Mouse (Mus musculus): ENCODE measurements around the gene Cldn34c2.
"Not testable (repeated sequence)": the region's sequence is repeated elsewhere in the genome, so short reads cannot be mapped to it uniquely, and the experiment has no call there.

Cldn34c2 gene

DNA sequence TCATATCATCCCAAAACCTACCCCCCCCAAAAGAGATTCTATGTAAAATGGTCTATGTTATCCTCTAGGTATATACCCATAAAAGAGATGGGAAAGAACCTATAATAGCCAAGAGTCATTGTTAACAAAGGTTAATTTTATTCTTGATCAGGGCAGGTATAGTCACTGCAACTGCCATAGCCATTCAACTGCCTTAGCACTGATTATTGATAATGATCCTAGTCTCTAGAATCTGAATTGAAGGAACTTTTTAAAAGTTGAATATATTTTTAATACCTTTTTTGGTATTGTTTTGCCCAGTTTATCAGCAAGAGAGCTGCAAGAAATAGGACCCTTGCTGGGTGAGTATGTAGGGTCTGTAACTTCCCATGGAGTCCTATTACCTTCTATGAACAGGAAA lies at the start of gene Cldn34c2:
Gene Cldn34c2, plus strand, starts transcription at position 301 of the 400 bp plus-strand sequence.
- not testable (repeated sequence) for DNase-seq (ENCODE audit: low spot score)

- not testable (repeated sequence) for DNase-seq (ENCODE audit: low spot score)
These were observed 30.1 kb upstream of the Cldn34c2 start for GRCm38 (mm10) chrX:123551378-123551777.

DNA sequence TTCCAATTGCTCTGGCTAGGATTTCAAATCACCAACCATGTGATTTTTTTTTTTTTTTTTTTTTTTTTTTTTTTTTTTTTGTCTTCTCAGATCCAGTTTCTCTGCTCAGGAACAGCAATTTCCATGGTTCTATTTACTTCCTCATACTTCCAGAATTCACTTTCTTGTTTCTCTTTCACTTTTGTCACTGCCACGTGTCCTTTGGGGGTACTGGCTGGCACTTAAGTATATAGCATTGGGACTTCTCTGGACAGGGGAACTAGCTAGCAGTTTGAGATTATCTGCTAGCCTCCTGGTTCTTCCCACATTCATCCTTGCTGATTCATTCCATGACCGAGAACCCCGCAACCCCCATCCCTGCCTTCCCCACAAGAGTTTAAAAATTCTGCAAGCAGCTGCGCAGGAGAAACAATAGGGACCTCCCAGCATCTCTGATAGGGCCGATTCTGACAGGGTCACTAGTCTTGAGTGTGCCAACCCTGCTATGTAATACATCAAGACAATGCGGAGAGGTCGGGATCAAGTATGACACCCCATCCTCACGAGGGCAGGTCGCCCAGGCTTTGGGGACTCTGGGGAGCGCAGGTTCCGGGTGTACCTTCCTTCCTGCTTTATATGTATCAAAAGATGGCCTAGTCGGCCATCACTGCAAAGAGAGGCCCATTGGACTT lies 30.8 kb downstream of the Cldn34c2 start:
- DNase-seq (ENCODE audit: low spot score), result peak; percentile 0

Measured in c-Kit-positive CD71-positive TER-119-positive erythroid progenitor cells, embryonic 14.5 days (primary cell).